Mouse (Mus musculus) forebrain, embryonic 16.5 days (tissue): ENCODE data around the gene Eif4b. TPM values are rescaled to one million over a fixed set of nuclear protein-coding genes. Genes with fewer than 3 reads are reported as not detected.
A peak's percentile ranks its signal among the peaks of the same experiment; 100 is the strongest.

Experiments used
- ATAC-seq: fragments of 200-750 bp; cut with Nextera tagmentation; 2 replicates; pipeline ENCODE4 v1.8.0; 2017; ENCODE audit warnings: mild to moderate bottlenecking, moderate library complexity
- H3K27ac ChIP-seq: fragments of 300-500 bp; sonication (generic); 2 replicates; pipeline ENCODE4 v1.5.1; 2014; ENCODE audit warnings: low read length, control low read depth
- H3K27me3 ChIP-seq: fragments of 300-500 bp; sonication (generic); replicated peaks from 2 replicates; pipeline ENCODE4 v1.6.1; 2014; ENCODE audit warnings: low read length; ENCODE audit not compliant: control insufficient read depth, insufficient read depth
- H3K36me3 ChIP-seq: fragments of 300-500 bp; sonication (generic); 2 replicates; pipeline ENCODE4 v1.6.1; 2014; ENCODE audit not compliant: control insufficient read depth, insufficient read depth
- H3K4me1 ChIP-seq: fragments of 300-500 bp; sonication (generic); replicated peaks from 2 replicates; pipeline ENCODE4 v1.6.1; 2014; ENCODE audit warnings: low read length; ENCODE audit not compliant: control insufficient read depth, insufficient read depth
- H3K4me2 ChIP-seq: fragments of 300-500 bp; sonication (generic); 2 replicates; pipeline ENCODE4 v1.6.1; 2014; ENCODE audit warnings: mild to moderate bottlenecking, low read length, control low read depth
- H3K4me3 ChIP-seq: fragments of 300-500 bp; sonication (generic); replicated peaks from 2 replicates; pipeline ENCODE4 v1.5.1; 2014; ENCODE audit warnings: mild to moderate bottlenecking, low read length, control low read depth
- H3K9ac ChIP-seq: fragments of 300-500 bp; sonication (generic); replicated peaks from 2 replicates; pipeline ENCODE4 v1.6.1; 2014; ENCODE audit warnings: low read depth, low read length, control low read depth
- H3K9me3 ChIP-seq: fragments of 300-500 bp; sonication (generic); 2 replicates; pipeline ENCODE4 v1.6.1; 2016; ENCODE audit warnings: low read length; ENCODE audit not compliant: control insufficient read depth
- WGBS: fragments of 180-500 bp; shearing (Covaris S2); extraction: QIAGEN DNeasy Blood & Tissue Kit; methylation state at CpG from one replicate; pipeline ENCODE4 v1.1.7; 2014; 5-methylcytosine and 5-hydroxymethylcytosine counted together
- polyA plus RNA-seq: library from polyadenylated mRNA; unstranded; fragments of >200 nt; fragmentation: Nextera tagmentation; extraction: Ambion mirVana; gene quantifications from 2 replicates; pipeline ENCODE4 v1.2.1, GENCODE M21; 2015

Gene Eif4b
- polyA plus RNA-seq, 1 experiment from 2014 or later, result 109 TPM

GRCm38 (mm10) chr15:102091063-102091679 lies 17.6 kb downstream of the Eif4b start:
- ATAC-seq, result no peak
- H3K4me2 ChIP-seq, result no peak overlapping the region
- H3K9me3 ChIP-seq, result no peaks in the 10 kb centered on the region
- H3K4me1 ChIP-seq, result no peaks in the 10 kb centered on the region
- WGBS, result 92% methylated on average over 12 of the region's 12 CpGs
- H3K27me3 ChIP-seq, result no peaks in the 10 kb centered on the region
- peaks cover 58% of the 10 kb centered on the region for H3K36me3 ChIP-seq
- H3K9ac ChIP-seq, result no peak overlapping the region
- H3K27ac ChIP-seq, result no peak overlapping the region
- H3K4me3 ChIP-seq, result no peak overlapping the region

DNA sequence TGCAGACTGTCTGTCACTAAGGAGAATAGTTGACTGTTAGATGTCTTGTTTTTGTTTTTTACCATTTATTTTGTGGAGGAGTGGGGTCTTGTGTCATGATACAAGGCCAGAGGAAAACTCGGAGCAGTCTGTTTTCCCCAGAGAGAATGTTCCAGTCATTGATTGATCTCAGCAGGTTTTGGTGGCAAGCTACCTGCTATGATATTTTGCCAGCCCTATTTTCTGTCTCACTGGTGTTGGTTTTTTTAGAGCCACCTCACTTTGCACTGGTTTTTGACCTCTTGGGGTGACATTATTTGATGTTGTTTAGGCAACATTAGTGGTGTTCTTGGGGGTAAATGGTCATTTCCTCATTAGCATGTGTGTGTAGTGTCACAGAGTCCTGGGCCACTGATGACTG lies 18.1 kb downstream of the Eif4b start:
- Histone ChIP-seq H3K4me1 (no peaks in the 10 kb centered on the region), H3K27me3 (no peaks in the 10 kb centered on the region), H3K9me3 (no peaks in the 10 kb centered on the region), H3K9ac (no peak overlapping the region), H3K4me3 (no peak overlapping the region), H3K4me2 (no peak overlapping the region), H3K36me3 (peaks cover 55% of the 10 kb centered on the region), H3K27ac (no peak overlapping the region)
- ATAC-seq, result no peak
- WGBS, result 79% methylated on average over 1 of the region's 1 CpGs

DNA sequence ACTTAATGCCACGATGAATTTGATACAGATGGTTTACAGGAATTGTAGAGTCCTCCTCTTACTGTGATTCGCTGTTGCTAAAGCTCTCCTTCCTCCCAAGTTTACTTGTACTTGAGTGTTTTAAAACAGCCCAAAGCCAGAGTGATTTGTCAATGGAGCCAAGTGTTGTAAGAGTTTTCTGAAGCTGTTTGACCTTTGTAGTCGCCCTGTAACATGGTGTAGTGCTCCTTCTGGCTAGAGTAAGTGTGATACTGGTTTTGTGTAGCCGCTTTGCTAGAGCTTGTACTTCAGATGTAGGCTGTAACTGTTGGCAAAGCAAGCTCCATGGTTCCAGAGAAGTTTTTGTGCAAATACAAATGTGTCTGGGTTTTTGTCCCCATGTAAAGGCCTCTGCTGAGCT lies 18.6 kb downstream of the Eif4b start:
- H3K4me3 ChIP-seq, result no peak overlapping the region
- no peak for ATAC-seq
- H3K9me3 ChIP-seq, result no peaks in the 10 kb centered on the region
- peaks cover 51% of the 10 kb centered on the region for H3K36me3 ChIP-seq
- 93% methylated on average over 4 of the region's 4 CpGs for WGBS
- H3K27me3 ChIP-seq, result no peaks in the 10 kb centered on the region
- H3K4me2 ChIP-seq, result no peak overlapping the region
- H3K27ac ChIP-seq, result no peak overlapping the region
- no peak overlapping the region for H3K9ac ChIP-seq
- no peaks in the 10 kb centered on the region for H3K4me1 ChIP-seq

- peaks cover 46% of the 10 kb centered on the region for H3K36me3 ChIP-seq
- H3K9me3 ChIP-seq, result no peaks in the 10 kb centered on the region
- no peak overlapping the region for H3K27ac ChIP-seq
- no peak overlapping the region for H3K9ac ChIP-seq
- no peak for ATAC-seq
- no peaks in the 10 kb centered on the region for H3K27me3 ChIP-seq
- H3K4me1 ChIP-seq, result no peaks in the 10 kb centered on the region
- WGBS, result 57% methylated on average over 2 of the region's 2 CpGs
- no peak overlapping the region for H3K4me3 ChIP-seq
- H3K4me2 ChIP-seq, result no peak overlapping the region
Observed at GRCm38 (mm10) chr15:102094157-102094556, 20.6 kb downstream of the Eif4b start.

DNA sequence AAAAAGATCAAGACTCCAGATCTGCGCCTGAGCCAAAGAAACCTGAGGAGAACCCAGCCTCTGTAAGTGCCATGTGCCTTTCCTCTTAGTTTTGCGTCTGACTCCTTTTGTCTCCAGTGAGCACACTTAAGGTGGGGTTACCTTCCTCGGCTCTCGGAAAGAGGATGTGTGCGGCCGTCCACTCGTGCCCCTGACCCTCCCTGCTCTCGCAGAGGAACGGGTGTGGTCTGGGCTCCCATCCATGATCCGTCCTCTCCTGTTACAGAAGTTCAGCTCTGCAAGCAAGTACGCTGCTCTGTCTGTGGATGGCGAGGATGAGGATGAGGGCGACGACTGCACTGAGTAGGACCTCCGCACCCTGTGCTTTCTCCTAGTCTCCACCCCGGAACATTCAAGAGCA lies 21.4 kb downstream of the Eif4b start:
- H3K4me3 ChIP-seq, result no peak overlapping the region
- 0 out of 2 replicates have a peak, but pooled peaks cover 3% of the 10 kb centered on the region for H3K4me1 ChIP-seq
- WGBS, result 91% methylated on average over 16 of the region's 16 CpGs
- H3K9me3 ChIP-seq, result no peaks in the 10 kb centered on the region
- ATAC-seq, result no peak
- peaks cover 40% of the 10 kb centered on the region for H3K36me3 ChIP-seq
- H3K27ac ChIP-seq, result no peak overlapping the region
- no peaks in the 10 kb centered on the region for H3K27me3 ChIP-seq
- H3K9ac ChIP-seq, result no peak overlapping the region
- H3K4me2 ChIP-seq, result no peak overlapping the region

DNA sequence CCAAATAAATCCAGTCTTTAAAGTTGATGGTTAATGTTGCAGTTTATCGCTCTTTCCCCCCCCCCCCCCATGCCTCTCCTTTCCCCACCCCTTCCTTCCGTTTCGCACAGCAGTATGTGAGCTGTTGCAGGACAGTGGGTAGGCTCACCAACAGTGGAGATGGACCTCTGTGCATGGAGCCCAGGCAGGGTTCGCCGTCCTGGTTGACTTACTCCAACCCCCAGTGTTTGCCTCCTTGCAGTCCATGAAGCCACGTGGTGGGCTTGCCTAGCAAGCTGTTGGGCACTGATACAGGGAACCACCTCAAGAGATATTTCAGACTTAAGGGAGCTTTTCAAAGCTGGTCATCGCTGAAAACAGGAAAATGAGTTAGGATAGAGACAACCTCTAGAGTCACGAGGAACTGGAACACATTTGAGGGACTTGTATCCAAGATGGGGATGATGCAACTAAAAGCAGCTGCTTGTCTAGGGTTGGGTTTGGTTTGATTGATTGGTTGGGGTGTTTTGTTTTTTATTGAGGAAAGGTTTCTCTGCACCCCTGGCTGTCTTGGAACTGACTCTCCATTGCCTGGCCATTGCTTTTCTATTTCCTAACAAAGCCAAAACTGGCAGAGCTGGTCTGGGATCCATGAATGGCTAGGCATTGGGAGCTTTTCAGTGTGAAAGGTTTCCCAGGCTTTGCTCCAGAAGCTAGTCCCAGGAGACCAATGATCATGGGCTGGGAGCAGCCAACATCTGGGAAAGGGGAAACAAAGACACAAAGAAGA lies 23.8 kb downstream of the Eif4b start:
- 86% methylated on average over 8 of the region's 8 CpGs for WGBS
- no peak overlapping the region for H3K9ac ChIP-seq
- H3K4me1 ChIP-seq, result peaks cover 12% of the 10 kb centered on the region
- H3K27me3 ChIP-seq, result 0 out of 2 replicates have a peak, but pooled peaks cover 3% of the 10 kb centered on the region
- H3K36me3 ChIP-seq, result peaks cover 22% of the 10 kb centered on the region
- H3K4me3 ChIP-seq, result no peak overlapping the region
- no peak for ATAC-seq
- H3K9me3 ChIP-seq, result no peaks in the 10 kb centered on the region
- no peak overlapping the region for H3K27ac ChIP-seq
- no peak overlapping the region for H3K4me2 ChIP-seq

DNA sequence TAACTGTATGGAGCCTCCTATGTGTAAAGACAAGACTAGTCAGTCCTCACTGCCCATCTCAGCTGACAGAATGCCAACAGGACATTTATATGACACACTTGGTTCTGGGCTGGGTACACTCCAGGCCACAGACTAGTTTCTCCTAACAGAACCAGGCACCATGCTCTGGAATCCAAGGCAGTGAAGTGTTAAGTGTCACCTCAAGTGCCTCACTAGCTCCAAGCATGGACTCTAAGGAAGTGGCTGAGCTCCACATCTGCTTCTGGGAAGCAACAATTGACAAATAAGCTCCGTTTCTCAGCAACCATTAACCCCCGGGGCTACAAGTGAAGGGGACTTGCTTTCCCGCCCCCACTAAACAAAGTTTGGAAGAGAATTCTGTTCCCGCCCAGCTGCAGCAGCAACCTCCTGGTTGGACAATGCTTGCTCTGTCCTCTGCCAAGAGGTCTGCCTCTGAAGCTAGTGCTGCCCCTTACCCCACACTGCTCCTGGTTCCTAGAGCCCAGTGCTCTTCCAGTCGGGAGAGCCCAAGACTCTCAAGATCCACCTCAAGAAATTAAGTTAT lies 24.5 kb downstream of the Eif4b start:
- H3K4me1 ChIP-seq, result peaks cover 12% of the 10 kb centered on the region
- no peak for ATAC-seq
- no peak overlapping the region for H3K4me3 ChIP-seq
- H3K4me2 ChIP-seq, result no peak overlapping the region
- no peaks in the 10 kb centered on the region for H3K9me3 ChIP-seq
- 20% methylated on average over 5 of the region's 5 CpGs for WGBS
- no peak overlapping the region for H3K9ac ChIP-seq
- H3K27ac ChIP-seq, result no peak overlapping the region
- 0 out of 2 replicates have a peak, but pooled peaks cover 3% of the 10 kb centered on the region for H3K27me3 ChIP-seq
- H3K36me3 ChIP-seq, result peaks cover 18% of the 10 kb centered on the region

- Histone ChIP-seq H3K36me3 (peaks cover 9% of the 10 kb centered on the region), H3K4me2 (no peak overlapping the region), H3K9ac (no peak overlapping the region), H3K4me3 (no peak overlapping the region), H3K4me1 (peaks cover 20% of the 10 kb centered on the region), H3K27ac (no peak overlapping the region), H3K9me3 (no peaks in the 10 kb centered on the region), H3K27me3 (0 out of 2 replicates have a peak, but pooled peaks cover 3% of the 10 kb centered on the region)
- no peak for ATAC-seq
- 59% methylated on average over 5 of the region's 5 CpGs for WGBS
Observed at GRCm38 (mm10) chr15:102099260-102099659, 25.7 kb downstream of the Eif4b start.

DNA sequence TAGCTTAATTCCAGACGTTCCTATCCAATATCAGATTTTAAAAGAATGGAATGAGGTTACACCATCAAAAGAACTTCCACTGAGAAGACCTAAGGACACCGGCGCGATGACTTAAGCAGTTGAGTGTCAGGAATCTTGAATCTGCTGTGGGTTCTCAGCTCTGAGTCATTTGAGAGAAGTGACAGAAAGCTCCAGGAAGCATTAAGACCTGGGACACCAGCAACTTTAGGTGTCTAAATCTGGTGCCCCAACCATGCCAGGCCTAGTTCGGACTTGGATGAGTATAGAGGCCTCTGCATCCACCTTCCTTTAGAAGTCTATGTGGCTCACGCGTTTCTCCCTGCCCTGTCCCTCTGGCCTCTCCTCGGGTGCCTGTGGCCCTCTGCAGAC lies 26.2 kb downstream of the Eif4b start:
- Histone ChIP-seq H3K27ac (no peak overlapping the region), H3K4me1 (peaks cover 20% of the 10 kb centered on the region), H3K36me3 (peaks cover 4% of the 10 kb centered on the region), H3K9me3 (no peaks in the 10 kb centered on the region), H3K9ac (peak overlapping the region; percentile 61), H3K27me3 (0 out of 2 replicates have a peak, but pooled peaks cover 3% of the 10 kb centered on the region), H3K4me3 (peak overlapping the region; percentile 55), H3K4me2 (peak overlapping the region; percentile 92)
- ATAC-seq, result no peak
- 22% methylated on average over 8 of the region's 8 CpGs for WGBS
